Mouse (Mus musculus) spleen, adult 2 months (tissue): ENCODE data around the gene G3bp2. TPM values are rescaled to one million over a fixed set of nuclear protein-coding genes. Genes with fewer than 3 reads are reported as not detected.
A peak's percentile ranks its signal among the peaks of the same experiment; 100 is the strongest.

Experiments used
- DNase-seq, 2 experiments: peaks; one replicate each; pipeline versions ENCODE4 v3.0.0 to v3.0.0-alpha.2; 2012 to 2021; ENCODE audit warnings: low spot score in 2 of 2, low read depth in 1 of 2
- H3K27ac ChIP-seq: fragments of 200-500 bp; 2 replicates; pipeline ENCODE4 v1.5.1; 2012; ENCODE audit warnings: low read length, inconsistent platforms; ENCODE audit not compliant: insufficient read depth
- H3K27me3 ChIP-seq: fragments of 200-500 bp; 2 replicates; pipeline ENCODE4 v1.6.1; 2012; ENCODE audit warnings: mild to moderate bottlenecking, moderate library complexity, low read length, inconsistent platforms; ENCODE audit not compliant: control insufficient read depth, insufficient read depth
- H3K36me3 ChIP-seq: fragments of 200-500 bp; 2 replicates; pipeline ENCODE4 v1.6.1; 2012; ENCODE audit warnings: mild to moderate bottlenecking, low read length, inconsistent platforms; ENCODE audit not compliant: control insufficient read depth, insufficient read depth
- H3K4me1 ChIP-seq: fragments of 200-500 bp; 2 replicates; pipeline ENCODE4 v1.6.1; 2011; ENCODE audit warnings: inconsistent platforms; ENCODE audit not compliant: control insufficient read depth, insufficient read depth, insufficient read length
- H3K4me3 ChIP-seq: fragments of 200-500 bp; 2 replicates; pipeline ENCODE4 v1.5.1; 2011; ENCODE audit warnings: mild to moderate bottlenecking, inconsistent platforms; ENCODE audit not compliant: insufficient read depth, insufficient read length; ENCODE audit errors: extremely low read depth
- CTCF ChIP-seq: fragments of 200-500 bp; IDR thresholded peaks from 2 replicates; pipeline ENCODE4 v1.5.1; 2011; ENCODE audit warnings: mild to moderate bottlenecking, inconsistent platforms; ENCODE audit not compliant: insufficient read depth, insufficient read length, insufficient replicate concordance; ENCODE audit errors: extremely low read depth
- POLR2A ChIP-seq: fragments of 200-500 bp; IDR thresholded peaks from 2 replicates; pipeline ENCODE4 v1.6.1; 2011; ENCODE audit warnings: low read depth, low read length, inconsistent platforms
- WGBS: fragments of 180-500 bp; shearing (Covaris S2); methylation state at CpG from one replicate; pipeline ENCODE4 v1.1.7; 2018; 5-methylcytosine and 5-hydroxymethylcytosine counted together
- polyA plus RNA-seq: library from polyadenylated mRNA; depleted of rRNA; stranded (reverse); fragments of >200 nt; gene quantifications from 2 replicates; pipeline ENCODE4 v1.2.3, GENCODE M21; 2012; rRNA removed

Gene G3bp2
- polyA plus RNA-seq, 1 experiment: 10.1 TPM

DNA sequence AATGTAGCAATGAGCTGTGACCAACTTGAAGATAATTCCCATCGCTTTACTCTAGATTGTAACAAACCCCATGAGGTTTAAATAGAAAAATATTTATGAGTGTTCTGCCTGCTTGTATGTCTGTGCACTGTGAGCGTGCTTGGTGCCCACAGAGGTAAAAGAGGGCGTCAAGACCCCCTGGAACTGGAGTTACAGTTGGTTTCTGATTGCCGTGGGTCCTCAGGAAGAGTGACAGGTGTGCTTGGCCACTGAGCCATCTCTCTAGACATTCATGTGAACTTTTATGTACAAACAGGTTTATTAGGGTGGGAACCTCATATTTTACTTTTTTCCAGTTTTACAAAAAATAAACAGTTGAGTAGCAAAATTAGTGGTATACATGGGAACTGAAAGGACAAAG lies 39.7 kb downstream of the G3bp2 start, which contains the start of gene Cdkl2:
Gene Cdkl2 (minus strand): TSS at position 101 of the 400 bp plus-strand sequence.
- Histone ChIP-seq H3K4me1 (no peaks in the 10 kb centered on the region), H3K4me3 (peak within 1 kb of the TSS; percentile 84), H3K27me3 (no peaks in the 10 kb centered on the region), H3K27ac (peak within 1 kb of the TSS; percentile 64; the same call in 1 of the 2 replicates), H3K36me3 (no peaks in the 10 kb centered on the region)
- TF ChIP-seq POLR2A (no peak), CTCF (no peak)
- 82% methylated on average over 4 of the region's 4 CpGs for WGBS
- no peak for DNase-seq

DNA sequence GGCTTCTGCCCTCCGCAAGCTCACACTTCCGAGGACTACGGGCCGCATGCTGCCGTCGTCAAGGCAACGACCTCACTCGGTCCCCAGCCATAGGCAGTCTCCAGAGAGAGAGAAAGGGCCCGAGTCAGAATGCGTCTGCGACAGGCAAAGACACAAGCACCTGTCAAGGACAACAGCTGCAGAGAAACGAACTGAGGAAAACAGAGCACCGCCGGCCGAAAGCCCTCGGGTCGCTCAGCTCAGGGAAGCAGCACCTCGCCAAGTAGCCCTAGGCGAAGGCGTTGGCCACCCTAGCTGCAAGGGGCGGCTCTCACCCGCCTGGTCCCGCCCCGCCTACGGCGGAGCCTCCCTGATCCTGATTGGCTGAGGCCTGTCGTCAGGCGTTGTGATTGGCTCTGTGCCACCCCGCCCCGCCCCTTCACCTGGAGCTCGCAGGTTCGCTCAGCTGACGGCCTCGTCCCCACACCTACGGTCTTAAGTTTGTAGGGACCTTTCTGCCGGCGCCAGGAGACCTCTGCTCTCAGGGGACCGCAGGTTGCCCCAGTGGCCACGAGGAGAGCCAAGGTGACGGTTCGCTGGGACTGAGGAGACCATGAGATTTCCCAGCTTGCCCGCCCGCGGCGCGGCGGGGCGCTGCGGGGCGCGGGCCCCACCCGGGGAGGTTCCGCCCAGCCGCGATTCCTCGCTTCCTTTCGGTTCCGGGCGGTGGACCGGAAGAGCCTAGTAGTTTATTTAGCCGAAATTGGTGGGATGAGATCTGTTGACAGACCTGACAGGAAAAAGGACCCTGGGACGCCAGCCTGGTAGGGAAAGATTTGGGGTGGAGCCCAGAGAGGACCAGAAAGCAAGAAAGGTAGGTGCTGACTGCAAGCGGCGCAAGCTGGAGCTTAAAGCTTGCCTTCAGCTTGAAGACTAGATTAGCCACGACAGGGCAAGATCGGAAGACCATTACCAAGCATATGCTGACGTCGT lies 40.9 kb downstream of the G3bp2 start:
- TF ChIP-seq CTCF (no peak), POLR2A (no peak)
- Histone ChIP-seq H3K36me3 (no peaks in the 10 kb centered on the region), H3K4me1 (no peaks in the 10 kb centered on the region), H3K27me3 (no peaks in the 10 kb centered on the region), H3K27ac (peak overlapping the region; percentile 64; the same call in 1 of the 2 replicates), H3K4me3 (peak overlapping the region; percentile 84)
- peak; percentile 85 to 94 for DNase-seq
- under 1% methylated on average over 68 of the region's 68 CpGs for WGBS

DNA sequence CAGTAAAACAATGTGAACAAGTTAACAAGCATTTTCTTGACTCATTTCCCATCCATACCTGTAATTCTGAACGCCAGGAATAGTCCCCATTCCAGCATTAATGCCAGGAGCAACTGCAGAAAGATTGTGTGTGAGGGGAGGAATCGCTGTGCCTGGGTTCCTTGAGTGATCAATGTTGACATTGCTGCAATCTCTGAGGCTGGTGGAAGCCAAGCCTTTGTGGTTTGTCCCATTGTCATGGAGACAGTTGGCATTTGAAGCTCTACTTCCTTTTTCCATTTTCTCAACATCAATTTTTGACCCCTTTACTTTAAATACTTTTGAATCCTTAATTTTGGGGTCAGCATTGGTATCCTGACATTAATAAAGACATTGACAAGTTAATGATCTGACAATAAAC lies 63.6 kb downstream of the G3bp2 start:
- 24% methylated on average over 2 of the region's 2 CpGs for WGBS
- TF ChIP-seq POLR2A (no peak), CTCF (no peak)
- no peak for DNase-seq
- no peak overlapping the region for H3K27ac ChIP-seq
- no peaks in the 10 kb centered on the region for H3K36me3 ChIP-seq
- H3K27me3 ChIP-seq: no peaks in the 10 kb centered on the region
- H3K4me3 ChIP-seq: no peak overlapping the region
- H3K4me1 ChIP-seq: no peaks in the 10 kb centered on the region

DNA sequence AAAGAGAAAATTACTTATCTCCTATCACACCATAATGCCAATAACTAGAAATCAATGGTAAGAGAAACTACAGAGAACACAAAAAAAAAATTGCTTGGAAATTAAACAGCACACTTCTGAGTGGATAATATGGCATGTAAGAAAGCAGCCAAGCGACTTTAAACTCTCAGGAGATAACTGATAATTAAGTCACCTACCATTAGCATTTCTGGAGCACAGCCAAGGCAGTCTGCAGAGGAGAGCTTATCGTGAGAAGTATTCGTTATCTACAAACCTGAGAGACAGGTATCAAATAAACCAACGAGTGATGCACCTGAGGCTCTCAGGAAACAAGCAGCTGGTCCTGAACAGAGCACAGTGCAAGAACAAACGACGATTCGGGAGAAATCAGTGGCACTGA lies 71.8 kb downstream of the G3bp2 start:
- no peaks in the 10 kb centered on the region for H3K4me1 ChIP-seq
- no peak overlapping the region for H3K27ac ChIP-seq
- H3K4me3 ChIP-seq: no peak overlapping the region
- no peaks in the 10 kb centered on the region for H3K27me3 ChIP-seq
- TF ChIP-seq POLR2A (no peak), CTCF (no peak)
- no peaks in the 10 kb centered on the region for H3K36me3 ChIP-seq
- 82% methylated on average over 7 of the region's 7 CpGs for WGBS
- DNase-seq: no peak

DNA sequence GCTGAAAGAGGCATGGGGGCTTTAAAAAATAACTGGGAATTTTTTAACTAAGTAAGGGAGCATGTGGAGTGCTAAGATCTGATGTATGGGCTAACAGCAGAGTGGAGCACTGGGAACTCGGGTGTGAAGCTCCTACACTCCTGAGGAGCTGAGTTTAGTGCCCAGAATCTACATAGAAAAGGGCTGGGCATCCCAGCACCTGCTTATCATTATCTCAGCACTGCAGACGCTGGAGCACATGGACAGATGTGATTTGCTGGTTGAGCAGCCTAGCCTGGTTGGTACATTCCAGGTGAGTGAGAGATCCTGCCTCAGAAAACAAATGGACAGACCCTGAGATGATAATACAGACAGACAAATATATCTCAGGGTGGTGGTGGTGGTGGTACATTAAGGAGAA lies 73.7 kb downstream of the G3bp2 start:
- H3K4me1 ChIP-seq: no peaks in the 10 kb centered on the region
- H3K4me3 ChIP-seq: no peak overlapping the region
- H3K36me3 ChIP-seq: no peaks in the 10 kb centered on the region
- 64% methylated on average over 2 of the region's 2 CpGs for WGBS
- H3K27ac ChIP-seq: no peak overlapping the region
- TF ChIP-seq CTCF: no peak
- no peak for DNase-seq
- no peaks in the 10 kb centered on the region for H3K27me3 ChIP-seq

DNA sequence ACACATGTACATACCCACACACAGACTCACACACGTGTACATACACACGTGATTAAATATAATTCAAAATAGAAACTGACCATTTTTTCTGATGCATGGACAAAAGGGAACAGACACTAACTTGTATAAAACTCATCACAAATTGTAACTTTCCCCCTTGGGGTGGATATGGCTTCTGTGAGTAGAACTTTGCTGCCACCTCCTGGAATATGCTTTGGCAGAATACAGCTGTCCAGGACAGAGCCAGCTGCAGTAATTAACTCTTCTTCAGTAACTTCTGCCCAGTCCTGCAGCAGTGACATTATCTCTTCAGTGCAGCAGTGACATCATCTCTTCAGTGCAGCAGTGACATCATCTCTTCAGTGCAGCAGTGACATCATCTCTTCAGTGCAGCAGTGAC lies 80.5 kb downstream of the G3bp2 start:
- Histone ChIP-seq H3K4me1 (no peaks in the 10 kb centered on the region), H3K27me3 (no peaks in the 10 kb centered on the region), H3K4me3 (no peak overlapping the region), H3K27ac (no peak overlapping the region), H3K36me3 (no peaks in the 10 kb centered on the region)
- no peak for TF ChIP-seq POLR2A
- TF ChIP-seq CTCF: peak; percentile 37; the same call in 1 of the 2 replicates
- 57% methylated on average over 2 of the region's 2 CpGs for WGBS
- DNase-seq: peak; percentile 36 to 51

Other genes with a start within 250 kb of the G3bp2 start
- 15.2 and 17.4 TPM in 2 replicates for gene Rchy1, start 120.7 kb downstream of the G3bp2 start, polyA plus RNA-seq
- gene Odaph, start 96.2 kb downstream of the G3bp2 start, polyA plus RNA-seq: 0.22 and 0.27 TPM in 2 replicates
- gene Cdkl2, start 39.8 kb downstream of the G3bp2 start, polyA plus RNA-seq: 0.09 and 0.22 TPM in 2 replicates
- gene Uso1, start 54.2 kb upstream of the G3bp2 start, polyA plus RNA-seq: 10.1 and 13.2 TPM in 2 replicates
- gene U90926, start 131.7 kb upstream of the G3bp2 start, polyA plus RNA-seq: not detected in 2 replicates
- 0.74 and 2.4 TPM in 2 replicates for gene Ppef2, start 172.6 kb upstream of the G3bp2 start, polyA plus RNA-seq
- gene Naaa, start 194.5 kb upstream of the G3bp2 start, polyA plus RNA-seq: 65.5 and 74.4 TPM in 2 replicates
- gene Sdad1, start 226.8 kb upstream of the G3bp2 start, polyA plus RNA-seq: 10.2 and 13.9 TPM in 2 replicates
- gene Cxcl9, start 244.4 kb upstream of the G3bp2 start, polyA plus RNA-seq: 31.2 and 47.5 TPM in 2 replicates
- 0.65 and 2.4 TPM in 2 replicates for gene Art3, start 248.1 kb upstream of the G3bp2 start, polyA plus RNA-seq